Mouse (Mus musculus) brain, embryonic 18.5 days (tissue): ENCODE measurements around the gene Tpsg1.

Experiments used
- DNase-seq: peaks from one replicate; pipeline ENCODE4 v3.0.0-alpha.2; 2012; ENCODE audit warnings: low read depth, low spot score

Tpsg1 gene

DNA sequence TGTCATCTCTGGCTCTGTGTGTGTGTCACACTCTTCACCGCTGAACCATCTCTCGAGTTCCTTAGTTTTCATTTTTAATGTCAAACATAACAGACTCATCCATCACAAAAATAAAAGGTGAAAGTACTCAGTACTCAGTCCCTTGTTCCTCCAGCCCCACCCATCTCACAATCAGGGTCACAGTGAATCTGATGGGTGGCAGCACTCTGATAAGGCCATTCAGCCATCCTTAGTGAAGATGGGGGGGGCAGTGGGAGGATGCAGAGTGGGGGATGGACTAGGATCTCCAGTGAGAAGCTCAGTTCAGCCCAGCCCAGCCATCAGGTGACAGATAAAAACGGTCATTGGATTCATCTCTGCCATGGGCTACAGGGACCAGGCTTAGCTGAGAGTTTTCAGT lies at the start of gene Tpsg1:
Tpsg1 (plus strand) TSS at position 301 of the 400 bp plus-strand sequence.
- no peak for DNase-seq

DNA sequence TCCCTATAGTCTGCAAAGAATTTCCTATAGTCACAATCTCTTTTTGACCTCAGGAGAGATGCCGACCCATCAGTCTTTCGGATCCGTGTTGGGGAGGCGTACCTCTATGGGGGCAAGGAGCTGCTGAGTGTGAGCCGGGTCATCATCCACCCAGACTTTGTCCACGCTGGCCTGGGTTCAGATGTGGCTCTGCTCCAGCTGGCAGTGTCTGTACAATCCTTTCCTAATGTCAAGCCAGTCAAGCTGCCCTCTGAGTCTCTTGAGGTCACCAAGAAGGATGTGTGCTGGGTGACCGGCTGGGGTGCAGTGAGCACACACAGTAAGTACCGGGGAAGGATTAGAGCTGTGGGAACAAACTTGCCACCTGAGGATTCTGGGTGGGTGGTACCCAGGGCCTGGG lies 48.3 kb upstream of the Tpsg1 start:
- DNase-seq = no peak

DNA sequence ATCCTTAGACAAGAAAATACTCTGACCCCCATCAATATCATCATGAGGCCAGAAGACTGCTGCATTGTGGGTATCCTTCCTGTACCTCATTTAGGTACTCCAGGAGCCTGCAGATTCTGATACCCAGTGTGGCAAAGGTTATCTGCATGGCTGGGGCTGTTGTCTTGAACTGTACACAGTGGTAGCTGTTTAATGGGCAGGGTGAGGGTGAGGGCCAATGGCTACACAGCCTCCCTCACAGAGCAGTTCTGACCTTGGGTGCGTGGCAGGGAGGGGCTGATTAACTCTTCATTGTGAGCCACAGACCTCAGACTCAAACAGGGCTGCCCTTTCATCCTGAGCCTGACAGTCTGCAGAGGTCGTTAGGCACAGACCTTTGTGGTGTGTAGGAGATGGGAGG lies 46.1 kb upstream of the Tpsg1 start:
- DNase-seq = no peak

DNA sequence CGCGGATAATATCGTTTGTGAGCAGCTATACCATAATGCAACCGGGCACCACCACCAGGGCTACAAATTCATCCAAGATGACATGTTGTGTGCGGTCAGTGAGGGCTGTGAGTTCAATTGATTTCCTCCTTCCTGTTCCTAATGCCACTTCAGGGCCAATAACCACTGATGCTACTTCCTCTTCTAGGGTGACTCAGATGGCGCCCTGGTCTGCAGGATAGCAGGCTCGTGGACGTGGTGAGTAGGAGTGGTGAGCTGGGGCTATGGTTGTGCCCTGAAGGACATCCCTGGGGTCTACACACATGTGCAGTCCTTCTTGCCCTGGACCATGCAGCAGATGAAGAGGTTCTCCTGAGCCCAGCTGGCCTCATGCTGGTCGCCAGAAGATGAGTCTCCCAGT lies 36.8 kb upstream of the Tpsg1 start:
- no peak for DNase-seq

DNA sequence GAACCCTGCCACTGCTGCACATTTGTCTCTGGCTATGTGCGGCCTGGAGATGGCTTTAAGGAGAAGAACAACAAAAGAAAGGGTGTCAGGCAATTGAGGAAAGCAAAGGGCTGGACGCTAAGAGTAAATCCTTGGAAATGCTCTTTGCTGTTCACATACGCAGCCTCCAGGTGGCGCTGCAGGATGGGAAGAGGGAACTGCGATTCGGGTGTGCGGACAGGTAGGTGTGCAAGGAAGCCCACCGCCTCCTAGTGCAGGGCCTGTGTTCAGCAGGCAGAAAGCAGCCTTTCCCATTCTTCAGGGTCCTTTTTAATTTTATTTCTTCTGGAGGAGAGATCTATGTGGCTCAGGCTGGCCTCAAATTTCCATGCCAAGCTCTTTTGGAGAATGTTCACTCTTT lies 35.1 kb upstream of the Tpsg1 start:
- DNase-seq = peak; percentile 40

DNA sequence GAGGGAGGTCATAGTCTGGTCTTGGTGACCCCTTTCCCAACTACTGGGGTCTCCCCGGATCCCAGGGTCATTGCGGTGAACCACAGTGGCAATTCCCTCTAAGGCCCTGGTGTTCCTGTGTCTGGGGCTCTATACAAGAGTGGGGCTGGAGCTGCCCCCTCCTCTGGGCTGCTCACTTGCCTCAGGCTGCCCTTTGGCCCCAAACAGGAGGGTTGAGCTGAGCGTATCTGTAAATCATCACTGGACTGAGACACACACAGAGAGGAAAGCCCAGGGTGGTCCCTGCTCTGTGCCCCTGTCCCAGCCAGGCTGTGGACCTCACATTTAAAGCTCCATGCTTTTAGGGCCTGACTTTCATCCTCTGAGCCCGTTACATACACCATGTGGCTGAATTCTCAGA lies 30.9 kb upstream of the Tpsg1 start:
- DNase-seq = no peak

DNA sequence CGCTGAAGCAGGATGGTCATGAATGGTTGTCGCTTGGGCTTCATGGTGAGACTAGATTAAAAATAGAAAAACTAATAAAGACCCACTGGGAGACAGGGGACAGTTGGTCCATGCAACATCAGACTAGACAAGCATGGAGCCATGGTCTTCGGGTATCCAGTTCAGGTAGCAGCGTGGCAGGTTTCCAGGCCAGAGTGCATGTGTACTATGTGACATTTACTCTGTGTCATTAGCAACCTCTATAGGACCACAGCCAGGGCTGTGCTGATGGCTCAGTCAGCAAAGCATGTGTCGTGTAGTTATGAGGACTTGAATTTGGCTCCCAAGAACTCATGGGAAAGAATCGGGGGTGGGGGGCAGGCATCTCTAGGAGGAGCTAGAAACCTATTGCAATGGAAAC lies 29.1 kb upstream of the Tpsg1 start:
- DNase-seq = no peak

DNA sequence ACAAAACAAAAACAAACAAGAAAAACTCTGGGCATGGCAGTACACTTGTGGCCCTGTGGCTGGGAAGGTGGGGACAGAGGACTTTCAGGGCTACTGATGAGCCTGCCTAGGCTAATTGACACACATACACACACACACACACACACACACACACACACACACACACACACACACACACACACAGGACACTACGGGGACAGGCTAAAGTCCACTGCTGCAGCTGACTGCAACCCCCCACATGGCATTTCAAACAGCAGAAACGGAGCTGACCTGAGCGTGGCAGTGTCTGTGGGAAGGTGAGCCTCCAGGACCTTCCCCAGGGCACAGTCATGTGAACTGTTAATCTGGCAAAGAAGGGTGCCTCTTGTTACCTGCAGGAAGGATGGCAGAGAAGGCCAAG lies 27.6 kb upstream of the Tpsg1 start:
- DNase-seq = no peak

DNA sequence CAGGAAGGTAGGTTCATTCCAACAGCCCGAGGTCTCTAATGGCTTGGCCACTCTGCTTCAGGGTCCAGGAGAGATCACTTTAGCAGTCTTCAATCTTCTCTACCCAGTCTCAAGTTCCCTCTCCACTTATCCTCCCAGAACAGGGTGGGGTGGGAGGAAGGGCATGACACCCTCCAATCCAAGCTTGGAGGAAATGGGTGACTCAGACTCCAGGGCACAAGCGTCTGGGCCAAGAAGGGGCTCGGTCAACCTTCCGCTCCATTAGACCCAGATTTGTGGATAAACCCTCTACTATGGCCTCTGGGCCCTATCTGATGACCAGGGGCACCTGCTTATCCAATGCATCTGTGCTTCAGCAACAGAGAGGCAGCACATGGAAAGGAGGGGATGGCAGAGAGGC lies 23.6 kb upstream of the Tpsg1 start, which contains the start of gene Tpsab1:
Tpsab1 (minus strand) TSS at position 101 of the 400 bp plus-strand sequence.
- no peak for DNase-seq

DNA sequence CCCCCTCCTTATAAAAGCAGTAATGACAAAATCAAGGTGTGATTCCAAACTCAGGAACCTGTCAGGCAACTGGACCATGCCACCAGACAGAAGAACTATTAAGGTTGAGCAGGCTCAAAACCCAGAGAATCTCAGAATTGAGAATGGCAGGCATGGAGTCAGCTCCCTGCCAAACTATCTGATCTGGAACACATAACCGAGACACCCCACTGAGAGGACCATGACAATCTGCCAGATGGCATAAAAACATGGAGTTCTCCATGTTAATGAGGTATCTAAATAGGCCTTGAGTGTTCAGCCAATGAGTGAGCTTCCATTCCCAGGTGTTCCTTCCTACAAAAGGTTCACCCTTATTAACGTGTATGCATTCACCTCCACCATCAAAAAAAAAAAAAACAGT lies 7.8 kb upstream of the Tpsg1 start:
- no peak for DNase-seq

DNA sequence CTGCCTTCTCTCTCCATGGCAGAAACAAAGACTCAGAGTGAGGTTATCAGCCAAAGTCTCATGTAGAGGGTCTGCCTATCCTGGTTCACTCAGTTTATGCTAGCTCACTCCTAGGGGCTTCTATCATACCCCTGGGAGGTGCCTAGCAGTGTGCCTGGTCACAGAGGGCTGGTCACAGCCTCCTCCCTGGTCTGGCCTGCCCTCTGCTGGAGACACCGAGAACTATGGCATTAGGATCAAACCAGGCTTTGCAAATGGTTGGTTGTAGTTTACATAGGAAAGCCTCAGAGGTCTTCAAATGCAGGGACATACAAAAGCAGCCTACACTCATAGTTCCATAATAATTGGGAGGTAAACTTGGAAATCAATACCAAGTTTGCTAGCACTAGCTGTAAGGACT lies 5.3 kb upstream of the Tpsg1 start:
- DNase-seq = no peak

DNA sequence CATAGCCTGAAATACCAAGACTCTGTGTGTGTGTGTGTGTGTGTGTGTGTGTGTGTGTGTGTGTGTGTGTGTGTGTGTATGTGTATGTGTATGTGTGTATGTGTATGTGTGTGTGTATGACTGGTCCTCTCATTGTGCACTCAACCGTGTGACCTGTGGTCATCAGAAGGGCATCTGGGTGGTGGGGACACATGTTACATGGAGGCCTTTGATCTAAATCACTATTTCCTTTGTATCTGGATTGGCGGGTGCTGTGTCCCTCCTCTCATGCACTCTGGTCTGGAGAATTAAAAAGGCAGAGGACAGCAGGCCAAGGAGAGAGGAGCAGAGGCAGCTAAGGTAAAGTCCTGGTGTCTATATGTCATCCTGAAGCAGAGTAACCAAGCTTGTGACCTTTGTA lies 3.1 kb upstream of the Tpsg1 start, which contains the start of gene Tpsb2:
Tpsb2 (plus strand) TSS at position 301 of the 400 bp plus-strand sequence.
- DNase-seq = no peak

DNA sequence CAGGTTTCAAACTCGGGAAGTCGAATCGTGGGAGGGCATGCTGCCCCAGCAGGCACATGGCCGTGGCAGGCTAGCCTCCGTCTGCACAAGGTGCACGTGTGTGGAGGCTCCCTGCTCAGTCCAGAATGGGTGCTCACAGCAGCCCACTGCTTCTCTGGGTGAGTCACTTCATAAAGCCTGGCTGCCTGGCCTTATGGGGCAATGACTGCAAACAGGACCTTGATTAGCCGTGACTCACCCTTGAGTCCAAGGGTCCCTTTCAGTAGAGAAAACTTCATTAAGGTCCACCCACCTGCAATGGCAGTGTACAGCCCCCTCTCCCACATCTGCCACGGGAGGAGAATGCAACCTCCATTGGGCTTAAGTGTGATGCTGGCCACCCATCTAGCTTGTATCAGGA lies 3.4 kb downstream of the Tpsg1 start:
- DNase-seq = no peak

DNA sequence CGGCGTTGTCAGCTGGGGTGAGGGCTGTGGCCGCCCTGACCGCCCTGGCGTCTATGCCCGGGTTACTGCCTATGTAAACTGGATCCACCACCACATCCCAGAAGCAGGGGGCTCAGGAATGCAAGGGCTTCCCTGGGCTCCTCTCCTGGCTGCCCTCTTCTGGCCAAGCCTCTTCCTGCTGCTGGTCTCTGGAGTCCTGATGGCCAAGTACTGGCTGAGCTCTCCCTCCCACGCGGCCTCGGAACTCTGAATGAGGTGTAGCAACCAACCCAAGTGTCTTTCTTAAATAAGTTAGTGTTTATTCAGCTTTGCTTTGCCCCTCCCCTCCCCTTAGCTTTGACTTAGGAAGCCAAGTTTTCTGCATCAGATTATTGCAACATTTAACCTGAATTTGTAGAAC lies 4.9 kb downstream of the Tpsg1 start:
- no peak for DNase-seq

DNA sequence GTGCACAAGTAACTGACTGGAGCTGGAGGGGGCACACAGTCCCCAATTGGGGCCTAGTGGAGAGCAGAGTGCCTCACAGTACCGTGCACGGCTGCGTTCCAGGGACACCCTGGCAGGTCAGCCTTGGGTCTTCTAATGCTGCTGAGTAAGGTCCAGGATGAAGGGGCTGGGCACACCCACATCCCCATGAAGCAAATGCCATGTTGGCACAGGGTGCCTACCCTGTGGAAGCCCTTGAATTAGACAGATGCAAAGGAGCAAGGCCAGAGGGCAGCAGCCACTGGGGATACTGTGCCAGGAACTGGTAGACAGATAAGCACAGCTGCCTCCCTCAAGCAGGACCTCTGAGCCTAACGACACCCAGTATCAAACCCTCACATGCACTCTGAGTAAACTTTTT lies 25.5 kb downstream of the Tpsg1 start:
- no peak for DNase-seq

DNA sequence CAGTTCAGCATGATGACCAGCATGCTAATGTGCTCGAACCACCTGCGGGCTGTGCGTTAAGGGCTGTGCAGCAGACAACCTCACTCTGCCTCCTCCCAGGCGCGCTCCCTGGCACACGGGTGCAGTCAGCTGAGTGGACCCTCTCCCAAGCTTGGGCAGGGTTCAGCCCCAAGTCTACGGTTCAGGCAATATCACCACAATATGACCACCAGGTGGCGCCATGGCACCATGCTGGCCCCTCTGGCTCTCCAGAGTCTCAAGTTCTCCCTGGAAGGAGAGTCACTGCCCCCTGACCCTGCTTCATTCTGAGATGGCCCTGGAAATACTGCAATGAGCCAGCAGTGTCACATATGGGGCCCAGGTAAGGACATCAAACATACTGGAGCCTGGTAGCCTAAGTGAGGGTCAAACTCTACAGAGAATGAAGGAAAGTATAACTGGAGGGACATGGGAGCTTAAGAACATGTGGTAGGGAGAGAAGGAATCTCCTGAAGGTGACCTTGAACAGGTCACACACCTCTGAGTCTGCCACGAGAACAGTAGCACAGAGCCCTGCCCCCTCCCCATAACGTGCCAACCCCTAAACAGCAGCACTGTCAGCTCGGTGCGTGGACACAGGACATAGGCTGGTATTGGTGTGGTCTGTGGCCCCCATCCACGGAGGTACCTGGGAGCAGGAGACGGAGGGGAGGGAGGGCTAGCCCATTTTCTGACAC lies 28.9 kb downstream of the Tpsg1 start:
- DNase-seq = no peak

DNA sequence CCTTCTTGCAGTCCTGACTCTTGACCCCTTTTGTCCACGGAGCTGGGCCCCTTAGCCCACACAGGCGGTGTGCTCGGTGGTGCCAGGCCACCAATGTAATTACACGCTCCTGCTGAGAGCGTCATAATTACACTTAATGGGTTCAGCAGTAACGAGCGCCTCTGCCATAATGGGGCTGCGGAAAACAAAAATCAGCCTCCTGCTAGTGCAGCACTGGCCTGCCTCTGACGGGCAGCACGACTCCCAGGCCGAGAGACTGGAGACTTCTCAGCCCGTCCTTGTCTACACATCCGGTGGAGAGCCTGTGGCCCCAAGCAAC lies 29.4 kb downstream of the Tpsg1 start:
- DNase-seq = no peak

DNA sequence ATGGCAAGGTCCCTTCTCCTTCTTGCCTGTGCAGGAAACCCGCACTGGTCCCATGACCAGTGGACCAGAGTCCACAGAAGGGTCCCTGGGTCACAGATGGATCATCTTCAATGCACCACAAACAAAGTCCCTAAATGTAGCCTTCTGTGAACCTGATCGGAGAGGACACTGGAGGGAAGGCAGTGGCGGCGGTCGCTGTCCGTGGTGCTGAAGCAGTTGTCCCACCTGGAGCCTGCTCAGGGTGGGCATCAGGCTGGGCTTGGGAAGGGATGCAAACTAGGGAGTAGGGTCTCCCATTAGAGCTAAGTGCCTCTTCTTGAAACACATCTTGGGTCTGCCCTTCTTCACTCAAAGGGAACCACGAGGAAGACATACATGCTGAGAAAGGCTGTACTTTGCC lies 31.4 kb downstream of the Tpsg1 start:
- DNase-seq = no peak

DNA sequence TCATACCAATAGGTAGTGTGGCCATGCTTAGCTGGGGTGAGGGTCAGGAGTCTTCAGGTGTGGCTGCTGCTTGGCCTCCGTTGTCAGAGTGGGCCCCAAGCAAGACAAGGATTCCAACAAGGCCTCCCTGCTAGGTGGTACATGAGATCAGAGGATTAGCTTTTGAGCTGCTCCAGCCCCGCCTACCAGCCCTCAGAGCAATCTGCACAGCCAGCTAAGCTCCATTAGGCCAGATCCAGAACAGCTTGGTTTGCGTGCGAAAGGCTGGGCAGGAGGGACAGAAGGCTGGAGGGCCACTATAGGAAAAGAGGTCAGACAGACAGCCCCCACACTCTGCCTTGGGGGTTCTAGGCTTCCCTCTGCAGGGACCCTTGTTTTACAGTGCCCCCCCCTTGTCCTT lies 32.4 kb downstream of the Tpsg1 start:
- no peak for DNase-seq

DNA sequence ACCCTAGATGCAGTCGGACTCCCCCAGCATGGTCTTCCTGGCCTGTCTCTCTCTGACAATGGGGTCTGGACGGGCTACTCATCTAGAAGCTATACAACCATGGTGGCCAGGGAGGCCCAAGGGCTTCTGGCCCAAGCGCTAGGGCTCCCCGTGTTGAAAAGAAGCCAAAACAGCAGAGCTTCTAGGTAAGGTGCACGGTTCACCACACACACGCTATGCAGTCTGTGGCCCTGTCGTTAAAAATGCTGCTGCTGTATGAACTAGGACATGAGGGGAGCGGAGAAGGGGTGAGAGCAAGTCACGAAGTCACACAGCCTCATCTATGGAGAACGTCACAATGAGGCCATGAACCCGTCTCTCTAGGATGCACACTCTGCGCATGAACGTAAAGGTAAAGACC lies 33.2 kb downstream of the Tpsg1 start:
- DNase-seq = no peak

DNA sequence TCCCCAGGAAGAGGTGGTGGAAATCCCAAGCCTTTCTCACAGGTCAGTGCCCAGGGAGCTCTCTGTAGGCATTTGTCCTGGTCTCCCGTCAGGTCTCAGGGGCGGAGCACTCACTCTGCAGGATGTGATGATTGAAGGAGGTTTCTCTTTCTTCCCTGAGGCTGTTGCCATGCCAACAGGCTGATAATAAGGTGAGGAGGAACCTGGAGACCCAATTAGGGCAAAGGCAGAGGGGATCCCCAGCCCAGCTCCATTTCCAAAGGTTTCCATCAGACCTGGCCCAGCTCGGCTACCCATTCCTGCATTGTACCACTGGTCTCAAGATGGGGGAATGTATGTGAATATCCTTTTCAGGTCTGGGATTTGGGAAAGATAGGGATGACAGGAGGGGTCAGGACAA lies 35.1 kb downstream of the Tpsg1 start:
- DNase-seq = no peak

DNA sequence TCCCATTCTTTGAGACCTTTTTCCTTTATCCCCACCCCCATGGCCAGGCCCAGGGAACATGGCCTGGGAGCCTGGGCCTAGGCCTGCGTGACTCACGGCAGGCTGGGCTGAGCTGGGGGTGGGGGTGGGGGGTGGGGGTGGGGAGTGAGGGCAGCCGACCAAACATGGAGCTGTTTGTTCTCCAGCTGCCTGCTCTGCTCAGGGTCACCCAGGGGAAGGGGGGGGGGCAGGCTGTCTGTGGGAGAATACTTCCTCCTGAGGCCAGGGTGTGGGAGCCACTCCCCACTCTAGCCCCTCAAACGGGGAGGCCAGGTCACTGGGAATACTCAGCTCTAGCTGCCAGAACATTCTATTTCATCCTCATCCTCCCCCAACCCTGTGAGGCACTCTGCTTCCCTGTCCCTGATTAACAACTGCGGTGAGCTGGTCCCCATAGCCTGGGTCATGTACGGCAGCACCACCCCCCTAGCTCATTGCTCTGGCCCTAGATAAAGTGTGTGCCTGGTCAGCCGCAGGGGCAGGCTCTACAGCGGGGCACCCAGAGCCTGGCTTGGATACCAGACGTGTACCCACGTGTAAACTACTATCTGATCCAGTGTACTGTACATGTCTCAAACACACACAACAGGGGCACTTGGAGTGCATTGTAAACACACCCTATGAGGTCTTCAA lies 36.3 kb downstream of the Tpsg1 start:
- no peak for DNase-seq

DNA sequence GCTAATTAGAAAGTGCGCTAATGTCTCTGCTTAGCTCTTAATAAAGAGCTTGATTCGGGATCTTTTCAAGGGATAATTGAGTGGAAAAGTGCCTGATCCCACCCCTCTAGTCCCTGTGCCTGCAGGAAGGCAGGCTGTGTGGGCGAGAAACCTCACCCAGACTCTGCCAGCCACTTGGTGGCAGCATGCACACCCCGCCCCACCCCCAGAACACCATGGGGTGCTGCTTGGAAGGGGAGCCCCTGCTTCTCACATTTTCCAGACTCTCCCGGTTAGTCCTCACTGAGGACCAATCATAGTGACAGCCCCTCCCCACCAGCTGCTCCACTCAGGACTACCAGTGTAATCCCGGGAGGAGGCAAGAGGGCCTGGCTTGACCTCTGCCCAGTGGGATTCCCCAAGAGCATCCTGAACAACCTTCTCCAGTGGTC lies 37.0 kb downstream of the Tpsg1 start:
- no peak for DNase-seq

DNA sequence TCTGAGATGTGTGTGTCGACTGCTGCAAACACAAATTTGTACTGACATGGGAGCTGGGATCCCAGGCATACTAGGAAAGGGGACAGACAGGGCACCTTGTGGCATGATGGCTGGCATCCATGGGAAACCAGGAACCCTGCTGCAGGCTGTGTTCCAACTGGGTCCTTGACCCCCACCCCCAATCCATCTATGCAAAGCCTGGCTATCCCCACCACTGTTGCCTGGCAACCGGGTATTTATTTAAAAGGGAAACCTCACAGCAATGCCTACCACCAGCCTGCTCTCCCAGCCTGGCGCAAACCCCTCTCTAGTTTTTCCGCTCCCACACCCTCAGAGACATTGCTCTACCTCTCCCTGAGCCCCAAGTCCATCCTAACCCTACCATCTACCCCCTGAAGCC lies 38.3 kb downstream of the Tpsg1 start:
- DNase-seq = no peak
